Mouse (Mus musculus) megakaryocyte-erythroid progenitor cell, adult 5 weeks (primary cell): Measurements from ENCODE around the gene Nav3. TPM values are rescaled to one million over a fixed set of nuclear protein-coding genes. Genes with fewer than 3 reads are reported as not detected.

ENCODE experiments used
- polyA plus RNA-seq: library from polyadenylated mRNA; stranded (reverse); fragments of >175 nt; gene quantifications from 2 replicates; pipeline ENCODE4 v1.2.3, GENCODE M21; 2012

The Nav3 gene
- 0.02 TPM in 1 of 2 replicates, not detected in the other for polyA plus RNA-seq

DNA sequence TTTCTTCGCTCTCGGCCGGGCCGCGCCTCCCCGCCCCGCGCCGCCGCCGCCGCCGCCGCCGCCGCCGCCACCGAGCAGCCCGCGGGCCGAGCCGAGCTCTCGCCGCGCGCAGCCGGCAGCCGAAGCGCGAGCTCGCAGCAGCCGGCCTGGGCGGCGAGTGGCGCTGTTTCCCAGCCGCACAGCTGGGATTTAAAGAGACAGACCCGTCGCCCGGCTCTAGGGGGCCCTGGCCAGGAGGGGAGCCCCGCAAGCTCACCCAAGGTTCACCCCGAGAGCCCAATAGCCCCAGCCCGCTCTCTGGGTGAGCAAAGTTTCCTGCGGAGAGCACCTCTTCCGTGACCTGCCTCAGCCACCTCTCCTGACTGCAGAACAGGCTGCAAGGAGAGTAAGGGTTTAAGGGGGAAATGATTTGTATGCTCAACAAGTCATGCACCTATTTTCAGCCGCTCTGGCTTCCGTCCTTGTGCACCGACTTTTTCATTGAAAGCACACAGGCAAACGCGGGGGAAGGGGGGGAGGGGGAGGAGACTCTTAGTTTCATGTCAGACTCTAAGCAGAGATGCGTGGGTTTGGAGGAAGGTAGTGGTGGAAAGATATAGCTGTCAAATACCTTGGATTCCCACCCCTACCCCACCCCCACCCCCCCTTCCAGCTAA lies at the start of gene Nav3:
TSS of gene Nav3 (minus strand) at position 367 of the 656 bp plus-strand sequence.

